Mouse (Mus musculus) urinary bladder, postnatal 25 days (tissue): Measurements from ENCODE around the gene 1110059E24Rik.
"Not testable (repeated sequence)": the region's sequence is repeated elsewhere in the genome, so short reads cannot be mapped to it uniquely, and the experiment has no call there.

Source experiments
- DNase-seq: peaks from one replicate; pipeline ENCODE4 v3.0.0; 2022; ENCODE audit warnings: low spot score

1110059E24Rik gene

DNA sequence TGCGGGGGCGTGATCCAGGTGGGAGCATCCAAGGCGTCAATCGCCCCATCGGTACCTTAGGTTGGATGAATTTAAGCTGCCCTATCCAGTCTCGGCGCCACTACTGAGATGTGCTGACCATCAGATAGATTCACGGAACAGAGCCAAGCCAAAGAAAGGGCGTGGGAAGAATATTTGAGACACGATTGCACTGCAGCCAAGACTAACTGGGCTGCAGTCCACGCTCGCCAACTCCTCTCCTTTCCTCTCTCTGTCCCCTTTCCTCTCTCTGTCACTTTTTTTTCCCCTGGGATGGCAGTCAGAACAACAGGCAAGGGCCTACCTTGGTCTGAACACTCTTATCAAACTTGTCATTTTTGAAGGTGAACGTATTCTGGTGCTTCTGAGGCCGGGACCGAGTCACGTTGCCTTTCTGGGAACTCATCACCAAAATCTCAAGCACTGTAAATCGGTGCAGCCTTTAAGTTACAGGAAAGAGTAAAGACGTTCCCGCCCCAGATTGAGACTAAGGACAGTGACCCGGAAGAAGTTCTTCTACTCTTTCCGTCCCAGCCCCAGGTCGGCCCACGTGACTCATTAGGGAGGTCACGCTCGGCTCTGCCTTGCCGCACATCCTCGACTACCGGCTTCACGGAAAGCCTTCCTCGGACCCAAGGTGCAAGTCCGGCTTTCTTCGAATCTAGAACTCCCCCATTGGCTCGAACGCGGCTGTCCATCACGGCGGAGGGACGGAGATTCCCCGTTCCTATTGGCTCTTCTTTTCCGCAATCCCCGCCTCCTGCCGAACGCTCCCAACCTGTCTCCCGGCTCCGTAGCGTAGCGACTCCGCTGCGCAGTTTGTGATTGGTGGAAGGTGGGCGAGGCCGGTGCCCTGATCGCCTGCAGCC is at the start of gene 1110059E24Rik:
1110059E24Rik (minus strand) TSS at position 692 of the 887 bp plus-strand sequence.
- peak; percentile 89 for DNase-seq

GRCm38 (mm10) chr19:21680986-21681385 is 28.2 kb upstream of the 1110059E24Rik start:
- DNase-seq, result no peak

GRCm38 (mm10) chr19:21680091-21680490 is 27.3 kb upstream of the 1110059E24Rik start:
- DNase-seq, result no peak

GRCm38 (mm10) chr19:21674354-21675096 is 21.7 kb upstream of the 1110059E24Rik start:
- DNase-seq, result no peak

DNA sequence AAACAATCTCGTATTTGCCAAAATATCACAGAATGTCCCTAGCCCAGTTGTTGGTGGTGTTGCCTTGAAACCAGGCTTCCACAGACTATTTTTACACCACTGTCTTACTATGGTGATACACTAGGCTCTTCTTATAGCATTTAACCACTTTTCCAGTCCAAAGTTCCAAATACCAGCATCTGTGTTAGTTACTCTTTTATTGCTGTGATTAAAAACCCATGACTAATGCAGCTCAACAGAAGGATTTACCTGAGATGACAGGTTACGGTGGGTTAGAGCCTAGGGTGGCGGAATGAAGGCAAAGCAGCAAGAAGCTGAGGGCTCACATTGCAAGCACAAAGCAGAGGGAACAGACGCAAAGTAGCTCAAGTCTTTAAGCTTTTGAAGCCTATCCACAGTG is 16.9 kb upstream of the 1110059E24Rik start:
- no peak for DNase-seq

DNA sequence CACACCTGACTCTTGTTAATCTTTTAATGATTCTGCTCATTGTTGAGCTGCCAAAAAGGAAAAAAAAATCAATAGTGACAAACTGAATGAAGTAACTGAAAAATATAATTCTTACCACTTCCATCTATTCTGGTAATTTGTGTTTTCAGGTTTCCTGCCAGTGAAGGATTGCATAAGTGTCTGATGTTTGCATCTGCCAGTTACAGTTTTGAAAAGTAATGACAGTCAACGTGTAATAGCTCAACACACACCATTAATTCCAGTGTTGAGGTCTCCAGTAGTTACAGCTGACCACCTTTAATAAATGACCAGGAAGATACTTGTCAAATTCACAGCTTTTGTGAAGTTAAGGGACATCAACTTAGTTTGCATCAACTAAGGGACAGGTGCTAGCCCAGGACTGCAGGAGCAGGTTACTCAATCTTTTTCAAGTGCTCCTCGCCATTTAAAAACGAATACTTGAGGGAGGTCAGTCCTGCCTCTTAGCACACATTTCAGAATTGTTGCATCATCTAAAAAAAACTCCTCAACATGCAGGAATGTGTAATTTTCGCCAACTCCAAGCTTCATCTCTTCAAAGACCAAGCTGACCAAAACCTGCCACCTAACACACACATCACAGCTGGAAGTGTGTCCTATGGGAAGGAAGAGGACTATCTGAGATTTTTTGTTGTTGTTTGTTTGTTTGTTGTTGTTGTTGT is 11.1 kb upstream of the 1110059E24Rik start:
- no peak for DNase-seq

DNA sequence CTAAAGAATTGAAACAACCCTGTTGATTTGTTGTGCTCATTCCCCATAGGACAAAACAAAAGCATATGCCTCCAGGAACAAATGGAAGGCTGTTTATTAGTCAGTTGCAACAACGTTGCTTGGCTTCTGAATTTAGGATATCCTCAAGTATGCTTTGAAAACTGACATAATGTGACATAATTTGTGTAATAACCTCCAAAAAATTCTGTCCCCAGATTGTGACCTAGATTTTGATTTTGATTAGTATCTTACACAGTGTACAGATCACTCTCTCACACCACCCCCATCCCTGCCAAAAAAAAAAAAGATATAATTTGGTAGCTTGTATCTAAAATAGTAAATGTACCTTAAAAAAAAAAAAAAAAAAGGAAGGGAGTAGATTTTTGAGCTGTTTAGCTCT is 8.0 kb upstream of the 1110059E24Rik start:
- no peak for DNase-seq

DNA sequence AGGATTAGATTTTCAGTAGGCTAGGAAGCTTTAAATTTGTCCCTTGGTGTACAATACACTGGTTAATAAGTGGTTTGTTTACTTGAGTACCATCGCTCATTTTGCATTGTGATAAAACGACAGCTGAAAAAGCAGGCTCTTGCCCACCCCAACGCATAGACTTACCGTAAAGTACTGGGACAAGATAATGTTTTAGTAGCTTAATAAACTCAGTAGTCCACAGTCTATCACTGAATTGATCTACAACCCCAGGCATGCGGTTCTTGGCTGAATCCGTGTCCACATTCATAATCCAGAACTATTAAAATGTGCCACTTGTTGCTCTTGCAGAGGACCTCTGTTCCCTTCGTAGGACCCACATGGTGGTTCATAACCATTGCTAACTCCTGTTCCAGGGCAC is 2.0 kb upstream of the 1110059E24Rik start:
- DNase-seq, result no peak

GRCm38 (mm10) chr19:21653172-21653981 is 601 bp upstream of the 1110059E24Rik start, which contains the start of gene Abhd17b:
Gene Abhd17b, plus strand, starts transcription at chr19:21653185.
- DNase-seq, result peak; percentile 42

- DNase-seq, result no peak
Measured at GRCm38 (mm10) chr19:21651664-21652063, 1.1 kb downstream of the 1110059E24Rik start.

GRCm38 (mm10) chr19:21646142-21646541 is 6.6 kb downstream of the 1110059E24Rik start:
- DNase-seq, result no peak

GRCm38 (mm10) chr19:21645301-21645700 is 7.5 kb downstream of the 1110059E24Rik start:
- no peak for DNase-seq

DNA sequence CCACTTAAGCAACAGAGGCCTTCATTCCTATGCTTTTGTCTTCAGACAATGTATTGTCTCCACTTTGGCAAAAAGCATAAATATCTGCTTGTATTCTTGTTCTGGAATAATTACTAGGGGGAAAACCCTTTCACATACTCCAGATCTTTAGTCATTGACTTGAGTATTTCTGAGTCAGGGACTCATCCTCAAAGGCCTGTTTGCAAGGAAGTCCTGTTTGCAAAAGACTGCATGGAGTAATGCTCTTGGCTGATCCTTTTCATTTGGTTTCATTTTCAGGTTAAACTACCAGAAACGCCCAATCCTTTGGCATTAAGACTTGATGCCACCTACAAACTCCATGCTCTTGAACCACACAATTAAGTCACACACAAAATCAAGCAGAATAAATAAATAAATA is 8.8 kb downstream of the 1110059E24Rik start:
- no peak for DNase-seq

DNA sequence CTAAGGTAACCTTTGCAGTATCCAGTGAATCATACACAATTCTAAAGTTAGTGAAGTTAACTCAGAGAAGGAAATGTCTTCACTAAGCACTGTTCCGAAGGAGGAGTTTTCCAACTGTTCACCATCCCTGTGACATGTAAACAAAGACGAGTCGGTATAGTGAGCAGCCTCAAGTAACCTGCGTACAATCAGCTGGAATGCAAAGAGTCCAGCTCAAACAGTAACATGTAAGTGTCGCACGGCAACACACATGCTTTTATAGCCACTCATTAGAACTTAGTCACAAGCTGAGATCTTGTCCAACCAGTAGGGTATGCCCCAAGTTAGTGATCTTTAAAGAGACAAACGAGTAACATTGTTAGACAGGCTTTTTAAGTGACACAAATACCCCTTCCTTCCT is 15.1 kb downstream of the 1110059E24Rik start:
- no peak for DNase-seq

GRCm38 (mm10) chr19:21636907-21637306 is 15.9 kb downstream of the 1110059E24Rik start:
- DNase-seq, result no peak

DNA sequence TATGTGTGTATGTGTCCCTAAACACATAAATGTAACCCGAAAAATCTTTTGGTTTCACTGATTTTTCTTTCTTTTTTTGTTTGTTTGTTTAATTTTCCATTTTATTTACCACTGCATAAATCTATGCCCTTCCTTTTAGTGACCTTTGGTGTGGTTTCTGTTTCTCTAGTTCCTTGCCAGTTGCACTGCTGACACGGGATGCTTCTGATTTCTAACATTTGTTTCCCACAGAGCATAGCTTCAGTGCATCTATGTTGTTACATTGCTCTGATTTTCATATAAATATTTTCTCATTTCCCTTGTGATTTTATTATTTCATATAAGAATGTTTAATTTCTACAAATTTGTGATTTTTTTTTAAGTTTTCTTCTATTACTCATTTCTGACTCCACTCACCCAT is 17.4 kb downstream of the 1110059E24Rik start:
- DNase-seq, result no peak

DNA sequence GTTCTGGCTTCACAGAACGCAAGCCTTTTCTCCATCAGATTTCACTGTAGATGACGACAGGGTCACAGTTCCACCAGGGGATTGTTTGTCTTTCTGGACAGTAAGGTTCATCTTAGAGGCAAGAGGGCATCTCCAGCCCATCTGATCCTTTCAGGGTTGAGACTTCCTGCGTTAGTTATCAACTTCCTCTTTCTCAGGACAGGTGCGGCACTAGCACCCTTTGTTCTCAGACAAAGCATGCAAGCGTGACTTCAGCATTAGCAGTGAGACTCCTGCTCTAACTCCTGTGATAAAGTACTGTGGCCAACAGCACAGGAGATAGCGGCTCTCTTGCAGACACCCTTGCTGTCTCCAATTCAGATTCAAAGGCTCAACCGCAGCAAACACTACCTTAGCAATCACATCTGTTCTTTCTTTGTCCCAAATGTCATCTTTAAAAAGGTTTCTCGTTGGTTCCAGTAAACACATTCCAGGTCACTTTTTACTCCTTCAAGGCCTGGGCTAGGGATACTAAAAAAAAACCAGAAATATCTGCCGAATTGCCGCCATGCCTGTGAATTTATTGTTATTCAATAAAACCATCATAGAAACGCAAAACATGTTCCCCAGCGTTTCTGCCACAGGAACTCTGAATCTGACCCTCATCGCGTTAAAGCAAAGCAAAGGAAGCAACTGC is 22.0 kb downstream of the 1110059E24Rik start:
- DNase-seq, result no peak

DNA sequence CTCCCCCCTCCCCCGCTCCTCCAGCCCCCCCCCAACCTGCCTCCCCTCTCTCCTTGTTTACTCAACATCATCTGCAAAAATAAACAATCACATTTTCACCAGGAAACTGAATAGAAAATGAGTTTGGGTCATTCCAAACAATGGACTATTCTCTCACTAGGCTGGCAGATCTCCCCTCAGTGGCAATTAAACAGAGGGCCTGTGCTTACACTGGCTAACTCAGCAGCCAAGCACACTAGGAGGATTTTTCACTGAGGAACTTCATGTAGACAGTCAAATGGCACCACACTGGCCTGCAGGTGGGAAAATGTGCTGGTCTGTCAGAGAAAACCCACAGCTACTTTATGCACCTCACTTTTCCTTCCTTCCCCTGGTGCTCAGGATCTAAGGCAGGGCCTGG is 23.3 kb downstream of the 1110059E24Rik start:
- DNase-seq, result no peak

DNA sequence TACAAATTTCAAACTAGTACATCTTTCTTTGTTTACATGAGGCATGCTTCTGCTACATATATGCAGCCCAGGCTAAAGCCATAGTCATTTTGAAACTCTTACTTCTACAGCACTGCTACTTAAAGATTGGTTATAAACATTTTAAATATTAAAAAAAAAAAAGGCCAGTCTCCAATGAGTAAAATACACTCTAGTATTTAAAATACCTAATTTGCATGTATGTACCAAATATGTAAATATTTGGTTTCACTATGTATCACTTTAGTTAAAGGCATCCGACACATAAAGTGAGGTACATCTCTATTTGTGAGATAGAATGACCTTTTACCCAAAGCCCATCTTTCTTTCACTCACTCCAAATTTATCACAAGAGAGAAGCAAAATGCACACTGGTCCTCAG is 23.7 kb downstream of the 1110059E24Rik start:
- DNase-seq, result no peak

DNA sequence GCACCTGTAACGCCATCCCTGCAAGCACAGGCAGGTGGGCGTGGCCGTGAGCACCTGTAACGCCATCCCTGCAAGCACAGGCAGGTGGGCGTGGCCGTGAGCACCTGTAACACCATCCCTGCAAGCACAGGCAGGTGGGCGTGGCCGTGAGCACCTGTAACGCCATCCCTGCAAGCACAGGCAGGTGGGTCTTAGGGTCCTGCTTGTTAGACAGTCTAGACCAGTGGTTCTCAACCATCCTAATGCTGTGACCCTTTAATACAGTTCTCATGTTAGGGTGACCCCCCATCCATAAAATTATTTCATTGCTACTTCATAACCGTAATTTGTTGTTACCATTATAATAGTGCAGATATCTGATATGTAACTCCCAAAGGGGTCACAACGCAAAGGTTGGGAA is 24.3 kb downstream of the 1110059E24Rik start:
- not testable (repeated sequence) for DNase-seq
